Mouse (Mus musculus): ENCODE measurements around the gene Sh2b3. TPM values are rescaled to one million over a fixed set of nuclear protein-coding genes. Genes with fewer than 3 reads are reported as not detected.

Sh2b3 gene
- polyA plus RNA-seq, 1 experiment from 2014 or later = 36.0 TPM

GRCm38 (mm10) chr5:121767564-121767963, 69.9 kb downstream of the Sh2b3 start:
- Histone ChIP-seq H3K27ac (no peak overlapping the region), H3K4me3 (ENCODE audit: inconsistent target) (no peak overlapping the region), H3K36me3 (ENCODE audit: inconsistent target) (peaks cover 4% of the 10 kb centered on the region; the same call in 1 of the 2 replicates), H3K79me2 (ENCODE audit: inconsistent target) (peaks cover 15% of the 10 kb centered on the region; the same call in 1 of the 2 replicates)
- WGBS (ENCODE audit: missing documents) = 96% methylated on average over 2 of the region's 2 CpGs

GRCm38 (mm10) chr5:121766038-121766773, 71.2 kb downstream of the Sh2b3 start:
- peaks cover 15% of the 10 kb centered on the region; the same call in 1 of the 2 replicates for H3K79me2 ChIP-seq (ENCODE audit: inconsistent target)
- WGBS (ENCODE audit: missing documents) = 100% methylated on average over 4 of the region's 4 CpGs
- H3K27ac ChIP-seq = no peak overlapping the region
- no peaks in the 10 kb centered on the region for H3K36me3 ChIP-seq (ENCODE audit: inconsistent target)
- no peak overlapping the region for H3K4me3 ChIP-seq (ENCODE audit: inconsistent target)

Other genes with a start within 250 kb of the Sh2b3 start
- 566 to 1,134 TPM (median 980 TPM) in 3 replicates for gene Aldh2, start 243.8 kb downstream of the Sh2b3 start, polyA plus RNA-seq (2018)
- 6.2 to 10.9 TPM (median 7.4 TPM) in 3 replicates for gene Acad12, start 218.7 kb downstream of the Sh2b3 start, polyA plus RNA-seq (2018)
- gene Acad10, start 177.1 kb downstream of the Sh2b3 start, polyA plus RNA-seq (2018) = 1.7 to 4.4 TPM (median 2.5 TPM) in 3 replicates
- gene Brap, start 177.1 kb downstream of the Sh2b3 start, polyA plus RNA-seq (2018) = 32.4 to 40.7 TPM (median 36.5 TPM) in 3 replicates
- 45.1 to 115 TPM (median 51.4 TPM) in 3 replicates for gene Atxn2, start 126.3 kb downstream of the Sh2b3 start, polyA plus RNA-seq (2018)
- 0.86 to 5.2 TPM (median 3.8 TPM) in 3 replicates for gene Pheta1, start 11.3 kb upstream of the Sh2b3 start, polyA plus RNA-seq (2018)
- not detected in 3 replicates for gene Cux2, start 212.5 kb upstream of the Sh2b3 start, polyA plus RNA-seq (2018)

Measured in macrophage (primary cell).